Mouse (Mus musculus) stomach, embryonic 14.5 days (tissue): ENCODE measurements at regions not wholly inside any gene's neighbourhood (a gene's known extent, or its start where the extent isn't known, plus 50 kb on each side); places are given as distances from the start of the nearest gene placed in this dataset.

Source experiments
- ATAC-seq: fragments of 200-750 bp; cut with Nextera tagmentation; 2 replicates; pipeline ENCODE4 v1.8.0; 2017; ENCODE audit warnings: low read depth, moderate TSS enrichment; ENCODE audit not compliant: insufficient number of reproducible peaks, insufficient read depth, low FRiP score
- H3K27ac ChIP-seq: fragments of 300-500 bp; sonication (generic); 2 replicates; pipeline ENCODE4 v1.5.1; 2014; ENCODE audit warnings: mild to moderate bottlenecking, low read length, moderate library complexity, mixed read lengths
- H3K27me3 ChIP-seq: fragments of 300-500 bp; sonication (generic); 2 replicates; pipeline ENCODE4 v1.6.1; 2014; ENCODE audit warnings: low read length, control low read depth, mixed read lengths; ENCODE audit not compliant: control insufficient read depth, insufficient read depth
- H3K36me3 ChIP-seq: fragments of 300-500 bp; sonication (generic); 2 replicates; pipeline ENCODE4 v1.6.1; 2014; ENCODE audit warnings: mild to moderate bottlenecking, control low read depth, low read length, moderate library complexity, mixed read lengths; ENCODE audit not compliant: control insufficient read depth, insufficient read depth
- H3K4me1 ChIP-seq: fragments of 300-500 bp; sonication (generic); 2 replicates; pipeline ENCODE4 v1.6.1; 2014; ENCODE audit warnings: low read length, control low read depth, mixed read lengths; ENCODE audit not compliant: control insufficient read depth, insufficient read depth
- H3K4me2 ChIP-seq: fragments of 300-500 bp; sonication (generic); replicated peaks from 2 replicates; pipeline ENCODE4 v1.6.1; 2014; ENCODE audit warnings: low read depth, low read length, control low read depth
- H3K4me3 ChIP-seq: fragments of 300-500 bp; sonication (generic); 2 replicates; pipeline ENCODE4 v1.5.1; 2014; ENCODE audit warnings: low read depth, low read length, control low read depth
- H3K9ac ChIP-seq: fragments of 300-500 bp; sonication (generic); replicated peaks from 2 replicates; pipeline ENCODE4 v1.6.1; 2014; ENCODE audit warnings: low read depth, mild to moderate bottlenecking, control low read depth, low read length, moderate library complexity, mixed read lengths
- H3K9me3 ChIP-seq: fragments of 300-500 bp; sonication (generic); 2 replicates; pipeline ENCODE4 v1.6.1; 2016; ENCODE audit warnings: low read depth, low read length, control low read depth; ENCODE audit not compliant: control insufficient read depth
- WGBS: fragments of 180-500 bp; shearing (Covaris S2); extraction: QIAGEN DNeasy Blood & Tissue Kit; methylation state at CpG from one replicate; pipeline ENCODE4 v1.1.7; 2014; 5-methylcytosine and 5-hydroxymethylcytosine counted together

DNA sequence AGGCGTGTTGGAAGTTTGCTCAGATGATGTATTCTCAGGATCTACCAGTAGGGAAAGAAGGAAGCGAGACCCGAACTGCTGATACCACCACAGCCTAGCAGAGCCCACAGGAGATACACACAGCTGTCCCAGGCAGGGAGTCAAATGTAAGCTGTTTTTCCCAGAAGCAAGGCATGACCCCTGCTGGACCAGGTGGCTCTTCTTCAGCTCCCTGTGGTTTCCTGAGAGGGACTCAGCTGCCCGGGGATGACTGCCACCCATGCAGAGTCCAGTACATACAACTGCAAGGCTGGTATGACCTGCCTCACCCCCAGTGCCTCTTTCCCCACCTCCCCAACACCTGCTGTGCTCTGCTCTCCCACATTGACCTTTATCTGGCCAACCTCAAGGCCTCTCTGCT is 184.4 kb downstream of the Tmem132e start:
- Histone ChIP-seq H3K9me3 (no peaks in the 10 kb centered on the region), H3K4me2 (no peak overlapping the region), H3K4me1 (no peaks in the 10 kb centered on the region), H3K27me3 (no peaks in the 10 kb centered on the region), H3K27ac (no peak overlapping the region), H3K9ac (no peak overlapping the region), H3K4me3 (no peak overlapping the region), H3K36me3 (no peaks in the 10 kb centered on the region)
- WGBS = 78% methylated on average over 4 of the region's 4 CpGs
- no peak for ATAC-seq

DNA sequence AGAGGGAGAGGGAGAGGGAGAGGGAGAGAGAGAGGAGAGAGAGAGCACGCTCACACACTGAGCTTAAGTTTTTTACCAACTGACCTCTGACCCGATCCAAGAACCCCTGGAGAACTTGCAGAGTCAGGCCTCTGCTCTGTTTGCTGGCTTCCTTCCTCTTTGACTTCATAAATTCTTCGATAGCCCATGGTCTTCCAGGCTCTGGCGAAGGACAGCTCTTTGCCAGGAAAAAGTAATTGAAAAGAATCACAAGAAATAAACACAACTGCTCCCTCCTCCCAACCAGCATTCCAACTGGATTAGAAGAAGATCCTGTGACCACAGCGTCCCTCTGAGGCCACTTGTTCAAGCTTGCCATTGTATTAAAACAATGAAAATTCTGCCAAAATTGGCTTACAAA is 182.8 kb downstream of the Tmem132e start:
- no peak overlapping the region for H3K9ac ChIP-seq
- H3K4me3 ChIP-seq = no peak overlapping the region
- H3K36me3 ChIP-seq = no peaks in the 10 kb centered on the region
- no peaks in the 10 kb centered on the region for H3K27me3 ChIP-seq
- no peak overlapping the region for H3K4me2 ChIP-seq
- 9% methylated on average over 5 of the region's 5 CpGs for WGBS
- no peak overlapping the region for H3K27ac ChIP-seq
- no peak for ATAC-seq
- H3K4me1 ChIP-seq = no peaks in the 10 kb centered on the region
- H3K9me3 ChIP-seq = no peaks in the 10 kb centered on the region

- H3K9ac ChIP-seq = no peak overlapping the region
- H3K4me1 ChIP-seq = no peaks in the 10 kb centered on the region
- no peak for ATAC-seq
- H3K4me3 ChIP-seq = no peak overlapping the region
- no peaks in the 10 kb centered on the region for H3K36me3 ChIP-seq
- H3K27ac ChIP-seq = no peak overlapping the region
- no peak overlapping the region for H3K4me2 ChIP-seq
- H3K9me3 ChIP-seq = no peaks in the 10 kb centered on the region
- no peaks in the 10 kb centered on the region for H3K27me3 ChIP-seq
Measured at GRCm38 (mm10) chr11:82569819-82570218, 181.1 kb downstream of the Tmem132e start.

DNA sequence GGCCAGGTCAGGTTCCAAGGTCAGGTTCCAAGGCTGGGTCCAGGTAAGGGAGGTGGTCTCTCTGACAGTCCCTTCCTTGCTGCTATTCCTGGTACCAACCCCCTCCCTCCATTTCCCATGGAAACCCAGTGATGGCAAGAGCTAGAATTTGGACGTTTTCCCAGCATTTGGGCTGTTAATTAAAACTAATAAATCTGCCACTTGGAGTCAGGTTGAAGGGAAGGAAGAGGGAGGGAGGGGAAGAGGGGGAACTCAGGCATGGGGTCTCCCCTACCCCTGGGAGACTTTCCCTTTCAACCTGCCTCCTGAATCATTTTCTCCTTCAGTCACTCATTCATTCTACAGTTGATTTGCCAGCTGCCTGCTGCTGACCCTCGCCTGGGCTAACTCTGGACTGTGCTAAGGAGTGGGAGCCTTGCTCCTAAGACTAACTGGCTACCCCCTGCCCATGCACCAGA is 179.5 kb downstream of the Tmem132e start:
- Histone ChIP-seq H3K4me2 (no peak overlapping the region), H3K9ac (no peak overlapping the region), H3K36me3 (no peaks in the 10 kb centered on the region), H3K4me3 (no peak overlapping the region), H3K9me3 (no peaks in the 10 kb centered on the region), H3K27ac (no peak overlapping the region), H3K4me1 (no peaks in the 10 kb centered on the region), H3K27me3 (no peaks in the 10 kb centered on the region)
- no peak for ATAC-seq
- WGBS = 22% methylated on average over 2 of the region's 2 CpGs

DNA sequence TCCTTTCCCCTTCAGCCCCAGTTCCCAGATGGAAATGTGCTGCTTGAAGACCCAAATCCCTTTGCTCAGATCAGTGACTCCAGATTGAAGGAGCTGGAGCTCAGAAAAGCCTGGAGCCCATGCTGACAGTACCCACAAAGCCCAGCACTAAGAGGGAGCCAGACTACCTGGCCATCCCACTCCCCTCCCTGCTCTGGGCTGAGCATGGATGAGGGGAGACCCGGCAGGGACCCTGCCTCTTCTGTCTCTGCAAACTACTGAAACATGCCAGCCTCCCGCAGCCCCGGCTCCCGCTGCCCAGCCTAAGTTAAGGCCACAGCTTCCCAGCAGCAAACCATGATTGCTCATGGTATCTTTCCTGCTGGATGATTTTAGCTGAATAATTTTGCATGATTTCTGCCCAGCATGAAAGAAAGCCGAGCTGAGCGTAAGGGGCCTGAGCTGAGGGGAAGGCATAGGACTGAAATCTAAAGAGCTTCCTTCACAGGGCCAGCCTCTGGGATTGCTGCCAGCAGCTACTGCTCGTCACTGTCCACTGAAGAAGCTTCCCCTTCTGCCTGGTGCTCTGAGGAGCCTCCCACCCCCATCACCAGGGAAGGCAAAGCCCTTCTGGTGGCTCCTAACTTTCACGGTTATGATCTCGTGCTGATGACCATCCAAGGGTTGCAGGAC is 178.4 kb downstream of the Tmem132e start:
- Histone ChIP-seq H3K27ac (no peak overlapping the region), H3K4me2 (no peak overlapping the region), H3K27me3 (no peaks in the 10 kb centered on the region), H3K4me3 (no peak overlapping the region), H3K4me1 (no peaks in the 10 kb centered on the region), H3K9me3 (no peaks in the 10 kb centered on the region), H3K9ac (no peak overlapping the region), H3K36me3 (no peaks in the 10 kb centered on the region)
- WGBS = 68% methylated on average over 9 of the region's 9 CpGs
- ATAC-seq = no peak

DNA sequence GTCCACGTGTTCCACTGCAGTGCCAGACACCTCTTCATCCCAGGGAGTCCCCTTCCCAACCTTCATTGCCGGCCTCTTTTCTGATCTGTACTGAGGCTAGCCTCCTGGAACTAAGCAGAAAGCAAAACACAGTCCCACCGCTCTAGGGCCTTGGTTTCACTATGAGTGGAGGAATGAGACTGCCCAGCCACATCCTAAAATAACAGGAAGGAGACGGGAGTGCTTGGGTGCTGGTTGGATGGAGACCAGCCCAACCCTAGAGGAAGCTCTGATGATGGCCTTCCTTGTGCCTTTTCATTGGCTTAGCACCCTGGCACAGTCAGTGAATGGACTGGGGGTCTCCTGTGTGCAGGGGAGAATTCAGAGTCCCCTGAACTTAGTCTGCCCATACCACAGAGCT is 177.4 kb downstream of the Tmem132e start:
- Histone ChIP-seq H3K9ac (no peak overlapping the region), H3K27ac (no peak overlapping the region), H3K4me3 (no peak overlapping the region), H3K4me1 (no peaks in the 10 kb centered on the region), H3K4me2 (no peak overlapping the region), H3K27me3 (no peaks in the 10 kb centered on the region), H3K36me3 (no peaks in the 10 kb centered on the region), H3K9me3 (no peaks in the 10 kb centered on the region)
- WGBS = 76% methylated on average over 4 of the region's 4 CpGs
- no peak for ATAC-seq

GRCm38 (mm10) chr11:82564181-82564580 is 175.5 kb downstream of the Tmem132e start:
- no peak overlapping the region for H3K27ac ChIP-seq
- ATAC-seq = no peak
- no peak overlapping the region for H3K4me2 ChIP-seq
- WGBS = 50% methylated on average over 10 of the region's 10 CpGs
- H3K4me3 ChIP-seq = no peak overlapping the region
- H3K36me3 ChIP-seq = no peaks in the 10 kb centered on the region
- no peaks in the 10 kb centered on the region for H3K27me3 ChIP-seq
- H3K9ac ChIP-seq = no peak overlapping the region
- no peaks in the 10 kb centered on the region for H3K4me1 ChIP-seq
- H3K9me3 ChIP-seq = no peaks in the 10 kb centered on the region

DNA sequence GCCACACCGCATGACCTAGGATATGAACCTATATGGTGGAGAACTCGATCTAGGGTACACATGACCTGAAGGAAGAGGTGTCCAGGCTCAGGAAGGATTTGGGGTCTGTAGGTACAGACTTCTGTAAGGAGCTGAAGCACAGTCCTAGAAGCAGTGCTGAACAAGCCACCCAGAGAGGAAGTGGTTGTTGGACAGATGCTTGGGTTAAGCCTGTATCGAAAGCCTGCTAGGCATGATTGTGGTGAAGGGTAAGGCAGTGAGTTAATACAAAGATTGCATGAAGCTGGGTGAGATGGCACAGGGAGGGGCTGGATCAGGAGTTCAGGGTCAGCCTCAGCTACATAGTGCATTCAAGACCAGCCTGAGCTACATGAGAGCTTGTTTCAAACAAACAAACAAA is 153.3 kb downstream of the Tmem132e start:
- no peaks in the 10 kb centered on the region for H3K36me3 ChIP-seq
- 88% methylated on average over 3 of the region's 3 CpGs for WGBS
- no peak for ATAC-seq
- H3K4me1 ChIP-seq = no peaks in the 10 kb centered on the region
- H3K27ac ChIP-seq = no peak overlapping the region
- no peaks in the 10 kb centered on the region for H3K9me3 ChIP-seq
- H3K4me3 ChIP-seq = no peak overlapping the region
- H3K27me3 ChIP-seq = no peaks in the 10 kb centered on the region
- H3K9ac ChIP-seq = no peak overlapping the region
- no peak overlapping the region for H3K4me2 ChIP-seq

DNA sequence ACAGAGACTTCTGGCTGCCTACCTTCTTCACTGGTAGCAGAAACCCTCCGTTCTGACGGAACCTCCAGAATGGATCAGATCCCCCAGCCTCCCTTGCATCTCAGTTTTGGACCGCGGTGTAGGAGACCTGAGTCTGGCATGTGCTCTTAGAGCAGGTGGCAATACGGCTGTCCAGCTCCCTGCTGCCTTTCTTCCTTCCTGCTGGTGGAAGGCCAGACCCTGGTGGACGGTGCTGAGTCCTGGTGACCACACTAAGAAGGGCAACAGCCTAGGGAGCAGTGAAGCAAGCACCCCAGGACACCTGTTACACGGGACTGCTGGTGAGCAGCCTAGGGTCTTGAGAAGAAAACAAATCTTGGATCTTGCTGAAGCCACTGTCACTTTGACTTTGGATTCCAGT is 152.7 kb downstream of the Tmem132e start:
- 78% methylated on average over 7 of the region's 7 CpGs for WGBS

More for the DNA sequence above, 152.7 kb downstream of the Tmem132e start:
- Histone ChIP-seq H3K9me3 (no peaks in the 10 kb centered on the region), H3K9ac (no peak overlapping the region), H3K27me3 (no peaks in the 10 kb centered on the region), H3K27ac (no peak overlapping the region), H3K4me1 (no peaks in the 10 kb centered on the region), H3K4me2 (no peak overlapping the region), H3K36me3 (no peaks in the 10 kb centered on the region), H3K4me3 (no peak overlapping the region)
- no peak for ATAC-seq
